Mouse (Mus musculus) liver, postnatal 0 days (tissue): Measurements from ENCODE around the gene H6pd. TPM values are rescaled to one million over a fixed set of nuclear protein-coding genes. Genes with fewer than 3 reads are reported as not detected.

Source experiments
- ATAC-seq: fragments of 200-750 bp; cut with Nextera tagmentation; 2 replicates; pipeline ENCODE4 v1.8.0; 2017; ENCODE audit warnings: mild to moderate bottlenecking, moderate library complexity
- DNase-seq: peaks from one replicate; pipeline ENCODE4 v3.0.0-alpha.2; 2016
- H3K27ac ChIP-seq: fragments of 300-500 bp; sonication (generic); 2 replicates; pipeline ENCODE4 v1.5.1; 2014; ENCODE audit warnings: antibody characterized with exemption, moderate library complexity, mild to moderate bottlenecking, low read depth
- H3K27me3 ChIP-seq: fragments of 300-500 bp; sonication (generic); 2 replicates; pipeline ENCODE4 v1.6.1; 2014; ENCODE audit warnings: low read length, control low read depth, mixed read lengths; ENCODE audit not compliant: insufficient read depth
- H3K36me3 ChIP-seq: fragments of 300-500 bp; sonication (generic); replicated peaks from 2 replicates; pipeline ENCODE4 v1.6.1; 2014; ENCODE audit warnings: mild to moderate bottlenecking, control low read depth, low read length, moderate library complexity, mixed read lengths; ENCODE audit not compliant: insufficient read depth
- H3K4me1 ChIP-seq: fragments of 300-500 bp; sonication (generic); 2 replicates; pipeline ENCODE4 v1.6.1; 2014; ENCODE audit warnings: antibody characterized with exemption, mild to moderate bottlenecking, control low read depth; ENCODE audit not compliant: insufficient read depth
- H3K4me2 ChIP-seq: fragments of 300-500 bp; sonication (generic); 2 replicates; pipeline ENCODE4 v1.6.1; 2014; ENCODE audit warnings: low read depth, mild to moderate bottlenecking, low read length, moderate library complexity, mixed read lengths
- H3K4me3 ChIP-seq: fragments of 300-500 bp; sonication (generic); 2 replicates; pipeline ENCODE4 v1.5.1; 2014; ENCODE audit warnings: low read depth, low read length
- H3K9ac ChIP-seq: fragments of 300-500 bp; sonication (generic); replicated peaks from 2 replicates; pipeline ENCODE4 v1.6.1; 2014; ENCODE audit warnings: mild to moderate bottlenecking, moderate library complexity
- H3K9me3 ChIP-seq: fragments of 300-500 bp; sonication (generic); 2 replicates; pipeline ENCODE4 v1.6.1; 2016; ENCODE audit warnings: mild to moderate bottlenecking, control low read depth, low read length, mixed read lengths
- CTCF ChIP-seq: sonication (generic); IDR thresholded peaks from 2 replicates; pipeline ENCODE4 v1.5.1; 2016; ENCODE audit warnings: antibody characterized with exemption, low read depth
- EP300 ChIP-seq: IDR thresholded peaks from 2 replicates; pipeline ENCODE4 v1.6.1; 2016; ENCODE audit warnings: antibody characterized with exemption, low read depth, mild to moderate bottlenecking
- WGBS: fragments of 180-500 bp; shearing (Covaris S2); extraction: QIAGEN DNeasy Blood & Tissue Kit; methylation state at CpG from one replicate; pipeline ENCODE4 v1.1.7; 2014; ENCODE audit not compliant: insufficient replicate concordance; 5-methylcytosine and 5-hydroxymethylcytosine counted together
- polyA plus RNA-seq: library from polyadenylated mRNA; unstranded; fragments of >200 nt; fragmentation: Nextera tagmentation; extraction: Ambion mirVana; gene quantifications from 2 replicates; pipeline ENCODE4 v1.2.1, GENCODE M21; 2015

H6pd gene
- polyA plus RNA-seq, 1 experiment from 2014 or later, result 36.5 TPM

DNA sequence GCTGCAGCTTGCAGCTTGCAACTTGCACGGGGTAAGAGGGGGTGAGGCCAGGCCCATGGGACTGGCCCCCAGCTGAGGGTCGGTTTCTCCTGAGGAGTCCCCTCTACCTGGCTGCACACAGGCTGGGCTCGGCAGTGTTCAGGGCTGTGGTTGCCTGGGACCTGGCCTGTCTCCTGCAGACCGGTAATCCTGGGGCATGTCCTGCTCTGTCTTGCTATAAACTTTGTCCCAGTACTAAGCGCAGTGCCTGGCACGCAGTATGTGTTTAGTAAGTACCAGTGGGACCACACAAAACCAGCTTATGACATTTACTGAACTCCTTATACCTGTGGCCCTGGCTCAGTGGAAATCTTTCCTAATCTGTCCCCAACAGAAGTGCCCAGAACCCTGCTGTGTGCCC is 43.2 kb downstream of the H6pd start:
- H3K4me2 ChIP-seq, result no peak overlapping the region
- no peak overlapping the region for H3K4me3 ChIP-seq
- no peak for TF ChIP-seq CTCF
- no peak for TF ChIP-seq EP300
- no peaks in the 10 kb centered on the region for H3K27me3 ChIP-seq
- H3K9me3 ChIP-seq, result no peaks in the 10 kb centered on the region
- H3K9ac ChIP-seq, result no peak overlapping the region
- DNase-seq, result no peak
- ATAC-seq, result no peak
- 62% methylated on average over 6 of the region's 6 CpGs for WGBS
- no peaks in the 10 kb centered on the region for H3K36me3 ChIP-seq
- peaks cover 9% of the 10 kb centered on the region; the same call in 1 of the 2 replicates for H3K4me1 ChIP-seq
- H3K27ac ChIP-seq, result no peak overlapping the region

DNA sequence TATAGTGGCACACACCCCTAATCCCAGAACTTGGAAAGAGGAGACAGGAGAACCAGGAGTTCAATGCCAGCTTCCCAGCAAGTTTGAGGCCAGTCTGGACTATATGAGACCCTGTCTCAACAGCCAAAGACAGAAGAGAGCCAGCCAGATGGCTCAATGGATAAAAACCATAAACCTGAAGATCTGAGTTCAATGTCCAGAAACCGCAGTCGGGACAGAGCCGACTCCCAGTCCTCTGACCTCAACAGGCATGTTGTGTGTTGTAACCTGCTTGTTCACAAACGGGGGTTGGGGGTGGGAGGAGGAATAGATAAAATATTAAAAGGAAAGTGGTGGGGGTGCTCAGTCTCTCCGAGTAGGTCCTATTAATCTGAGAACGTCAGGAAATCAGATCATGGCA is 43.6 kb downstream of the H6pd start:
- H3K9ac ChIP-seq, result no peak overlapping the region
- H3K4me1 ChIP-seq, result peaks cover 9% of the 10 kb centered on the region; the same call in 1 of the 2 replicates
- no peaks in the 10 kb centered on the region for H3K9me3 ChIP-seq
- no peak overlapping the region for H3K27ac ChIP-seq
- H3K4me3 ChIP-seq, result no peak overlapping the region
- H3K36me3 ChIP-seq, result no peaks in the 10 kb centered on the region
- DNase-seq (no peak), ATAC-seq (peak; percentile 46; the same call in 1 of the 2 replicates)
- no peak for TF ChIP-seq CTCF
- no peak for TF ChIP-seq EP300
- no peaks in the 10 kb centered on the region for H3K27me3 ChIP-seq
- 63% methylated on average over 6 of the region's 6 CpGs for WGBS
- H3K4me2 ChIP-seq, result no peak overlapping the region

GRCm38 (mm10) chr4:149964770-149965169 is 44.1 kb downstream of the H6pd start:
- no peak overlapping the region for H3K4me3 ChIP-seq
- no peaks in the 10 kb centered on the region for H3K27me3 ChIP-seq
- no peak overlapping the region for H3K4me2 ChIP-seq
- no peaks in the 10 kb centered on the region for H3K9me3 ChIP-seq
- H3K4me1 ChIP-seq, result peaks cover 9% of the 10 kb centered on the region; the same call in 1 of the 2 replicates
- 0 out of 2 replicates have a peak overlapping the region, but pooled peaks have one; percentile 7 for H3K9ac ChIP-seq
- H3K36me3 ChIP-seq, result no peaks in the 10 kb centered on the region
- H3K27ac ChIP-seq, result no peak overlapping the region
- TF ChIP-seq CTCF (no peak), EP300 (no peak)
- ATAC-seq (no peak), DNase-seq (no peak)
- WGBS, result 45% methylated on average over 3 of the region's 3 CpGs

- Histone ChIP-seq H3K27me3 (no peaks in the 10 kb centered on the region), H3K9ac (no peak overlapping the region), H3K9me3 (no peaks in the 10 kb centered on the region), H3K27ac (no peak overlapping the region), H3K36me3 (no peaks in the 10 kb centered on the region), H3K4me2 (no peak overlapping the region), H3K4me3 (no peak overlapping the region), H3K4me1 (peaks cover 9% of the 10 kb centered on the region; the same call in 1 of the 2 replicates)
- no peak for TF ChIP-seq EP300
- TF ChIP-seq CTCF, result no peak
- DNase-seq (no peak), ATAC-seq (no peak)
- WGBS, result 85% methylated on average over 8 of the region's 8 CpGs
Measured at GRCm38 (mm10) chr4:149964285-149964684, 44.5 kb downstream of the H6pd start.

DNA sequence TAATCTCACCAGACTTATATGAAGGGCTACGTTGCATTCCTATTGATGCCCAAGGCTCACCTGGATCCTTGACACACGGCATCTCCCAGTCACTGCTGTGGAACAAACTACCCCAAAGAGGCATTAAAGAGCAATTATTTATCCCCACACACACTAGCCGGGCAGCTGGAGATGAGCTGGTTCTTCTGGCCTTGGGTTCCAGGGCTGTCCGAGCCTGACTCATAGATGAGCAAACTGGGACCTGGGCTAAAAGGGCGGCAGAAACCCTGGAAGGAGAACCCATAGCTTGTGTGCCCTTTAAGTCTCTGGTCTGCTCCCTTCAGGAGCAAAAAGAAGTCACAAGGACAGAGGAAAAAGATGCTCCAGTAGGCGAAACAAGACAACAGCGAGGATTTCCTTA is 48.4 kb downstream of the H6pd start:
- WGBS, result 82% methylated on average over 7 of the region's 7 CpGs
- H3K27me3 ChIP-seq, result peaks cover 21% of the 10 kb centered on the region
- TF ChIP-seq CTCF (no peak), EP300 (no peak)

GRCm38 (mm10) chr4:149959816-149960215 is 49.0 kb downstream of the H6pd start:
- DNase-seq (no peak), ATAC-seq (no peak)
- Histone ChIP-seq H3K4me1 (peaks cover 8% of the 10 kb centered on the region), H3K4me3 (no peak overlapping the region), H3K9ac (no peak overlapping the region), H3K36me3 (no peaks in the 10 kb centered on the region), H3K4me2 (no peak overlapping the region), H3K27ac (no peak overlapping the region), H3K9me3 (no peaks in the 10 kb centered on the region), H3K27me3 (peaks cover 24% of the 10 kb centered on the region)
- 52% methylated on average over 10 of the region's 10 CpGs for WGBS
- TF ChIP-seq EP300 (no peak), CTCF (no peak)

More for the DNA sequence above, 48.4 kb downstream of the H6pd start:
- Histone ChIP-seq H3K9ac (no peak overlapping the region), H3K36me3 (no peaks in the 10 kb centered on the region), H3K9me3 (no peaks in the 10 kb centered on the region), H3K4me3 (no peak overlapping the region), H3K4me1 (peaks cover 9% of the 10 kb centered on the region), H3K4me2 (no peak overlapping the region), H3K27ac (no peak overlapping the region)
- DNase-seq, result no peak
- ATAC-seq, result no peak

GRCm38 (mm10) chr4:149958566-149958965 is 50.3 kb downstream of the H6pd start:
- H3K27me3 ChIP-seq, result peaks cover 35% of the 10 kb centered on the region
- no peaks in the 10 kb centered on the region for H3K36me3 ChIP-seq
- TF ChIP-seq EP300, result no peak
- TF ChIP-seq CTCF, result peak; percentile 97
- DNase-seq (peak; percentile 82), ATAC-seq (no peak)
- no peak overlapping the region for H3K4me2 ChIP-seq
- peaks cover 7% of the 10 kb centered on the region for H3K4me1 ChIP-seq
- no peak overlapping the region for H3K9ac ChIP-seq
- no peak overlapping the region for H3K4me3 ChIP-seq
- H3K9me3 ChIP-seq, result no peaks in the 10 kb centered on the region
- 5% methylated on average over 5 of the region's 5 CpGs for WGBS
- H3K27ac ChIP-seq, result no peak overlapping the region
